Mouse (Mus musculus) layer of hippocampus, postnatal 36 days (tissue): ENCODE data around the gene Otof. TPM values are rescaled to one million over a fixed set of nuclear protein-coding genes. Genes with fewer than 3 reads are reported as not detected.
A peak's percentile ranks its signal among the peaks of the same experiment; 100 is the strongest.

Experiments used
- DNase-seq, 2 experiments: peaks; one replicate each; pipeline ENCODE4 v3.0.0; 2022
- total RNA-seq, 2 experiments: library from RNA; stranded (reverse); gene quantifications; 2 replicates each; pipeline ENCODE4 v1.2.3; 2021

Gene Otof
- total RNA-seq, 2 experiments from 2014 or later = 3.6 TPM

- DNase-seq = peak; percentile 50 to 52
These were observed 38.0 kb downstream of the Otof start for GRCm38 (mm10) chr5:30423572-30424244.

GRCm38 (mm10) chr5:30423121-30423520 lies 38.6 kb downstream of the Otof start:
- no peak for DNase-seq

DNA sequence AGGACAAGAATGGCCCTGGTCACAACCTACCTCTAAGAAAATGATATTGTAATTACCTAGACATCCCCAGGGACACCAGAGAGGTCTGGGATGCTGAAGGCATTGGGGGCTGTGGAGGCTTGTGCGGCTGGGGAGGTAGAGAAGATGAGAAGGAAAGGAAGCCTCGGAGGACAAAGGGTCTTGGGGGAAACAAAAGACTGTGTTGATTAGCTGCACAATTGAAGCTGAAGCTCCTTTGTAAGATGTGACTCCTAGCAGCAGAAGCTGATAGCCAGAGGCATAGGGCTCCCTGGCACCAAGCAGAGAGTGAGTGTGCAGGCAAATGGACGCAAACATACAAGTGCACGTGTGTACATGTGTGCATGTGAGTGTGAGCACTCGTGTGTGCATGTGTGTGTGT lies 45.1 kb downstream of the Otof start:
- DNase-seq = no peak

DNA sequence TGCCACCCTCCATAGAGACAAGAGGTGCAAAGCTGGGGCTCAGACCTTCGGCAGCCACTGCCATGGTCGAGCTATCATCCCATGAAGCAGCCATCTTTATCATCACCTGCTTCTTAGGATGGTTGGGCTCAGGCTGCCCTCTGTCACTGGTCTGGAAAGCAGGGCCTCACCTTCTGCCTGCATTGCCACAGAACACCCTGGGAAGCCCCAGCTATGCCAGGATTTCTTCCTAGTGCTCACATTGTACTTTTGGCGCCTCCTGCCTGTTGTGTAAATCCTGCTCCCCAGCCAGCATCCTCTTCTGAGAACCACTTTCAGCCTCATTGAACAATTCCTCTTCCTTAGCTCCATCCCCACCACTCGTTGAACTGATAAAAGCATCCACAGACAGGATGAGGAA lies 45.9 kb downstream of the Otof start:
- DNase-seq = no peak

- no peak for DNase-seq
These were observed 46.4 kb downstream of the Otof start for GRCm38 (mm10) chr5:30415381-30415780.

GRCm38 (mm10) chr5:30411524-30411923 lies 50.2 kb downstream of the Otof start:
- DNase-seq = no peak

- DNase-seq = no peak
These were observed 54.9 kb downstream of the Otof start for GRCm38 (mm10) chr5:30406876-30407275.

GRCm38 (mm10) chr5:30401165-30401564 lies 60.6 kb downstream of the Otof start:
- no peak for DNase-seq

GRCm38 (mm10) chr5:30400521-30400920 lies 61.2 kb downstream of the Otof start:
- no peak for DNase-seq

DNA sequence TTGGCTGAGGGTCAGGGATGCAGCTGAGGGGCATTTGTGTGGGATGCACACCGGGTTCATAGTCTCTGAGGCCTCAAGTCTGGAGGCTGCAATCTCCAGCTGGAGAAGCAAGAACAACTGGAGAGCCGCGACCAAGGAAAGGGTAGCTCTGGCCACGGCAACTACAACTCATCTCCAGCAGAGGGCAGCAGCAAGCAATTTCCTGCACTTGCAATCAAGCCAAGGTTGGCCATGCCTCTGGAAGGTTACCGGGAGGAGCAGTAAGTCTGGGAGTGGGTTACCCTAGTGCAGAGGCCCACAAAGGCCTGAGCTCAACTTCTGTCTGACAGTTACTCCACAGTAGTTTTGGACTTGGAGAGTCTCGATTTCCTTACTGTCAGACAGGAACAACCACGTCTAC lies 70.3 kb downstream of the Otof start:
- DNase-seq = peak; percentile 60 to 63

GRCm38 (mm10) chr5:30389836-30390235 lies 71.9 kb downstream of the Otof start:
- no peak for DNase-seq

GRCm38 (mm10) chr5:30387726-30388125 lies 74.0 kb downstream of the Otof start:
- DNase-seq = no peak

- DNase-seq = no peak
These were observed 78.9 kb downstream of the Otof start for GRCm38 (mm10) chr5:30382876-30383275.

DNA sequence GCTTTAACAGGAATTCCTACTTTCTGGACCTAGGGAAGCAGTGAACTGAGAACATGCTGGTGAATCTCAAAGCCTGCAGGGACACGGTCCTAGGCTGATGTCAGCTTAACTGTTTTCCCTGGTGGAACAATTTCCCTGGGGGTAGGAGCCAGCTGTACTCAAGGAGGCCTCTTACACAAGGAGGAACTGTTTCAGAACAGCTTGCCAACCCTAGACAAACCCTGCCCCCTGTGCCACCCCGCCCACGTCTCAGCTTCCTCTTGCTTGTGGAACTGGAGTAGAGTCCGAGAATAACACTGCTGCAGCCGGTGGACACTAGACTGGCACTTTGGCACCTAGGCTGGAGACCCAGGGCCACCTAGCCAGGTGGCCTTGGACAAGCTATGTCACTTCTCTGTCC lies 92.3 kb downstream of the Otof start:
- peak; percentile 21 to 29 for DNase-seq

- no peak for DNase-seq
These were observed 94.3 kb downstream of the Otof start for GRCm38 (mm10) chr5:30367405-30367804.

- DNase-seq = no peak
These were observed 103.2 kb downstream of the Otof start for GRCm38 (mm10) chr5:30358436-30359099.

- DNase-seq = no peak
These were observed 105.1 kb downstream of the Otof start for GRCm38 (mm10) chr5:30356647-30357046.

GRCm38 (mm10) chr5:30355559-30356159 lies 106.1 kb downstream of the Otof start:
- no peak for DNase-seq

- DNase-seq = no peak
These were observed 106.6 kb downstream of the Otof start for GRCm38 (mm10) chr5:30355114-30355513.

GRCm38 (mm10) chr5:30353605-30354004 lies 108.1 kb downstream of the Otof start:
- DNase-seq = no peak

- no peak for DNase-seq
These were observed 117.8 kb downstream of the Otof start for GRCm38 (mm10) chr5:30343886-30344285.

DNA sequence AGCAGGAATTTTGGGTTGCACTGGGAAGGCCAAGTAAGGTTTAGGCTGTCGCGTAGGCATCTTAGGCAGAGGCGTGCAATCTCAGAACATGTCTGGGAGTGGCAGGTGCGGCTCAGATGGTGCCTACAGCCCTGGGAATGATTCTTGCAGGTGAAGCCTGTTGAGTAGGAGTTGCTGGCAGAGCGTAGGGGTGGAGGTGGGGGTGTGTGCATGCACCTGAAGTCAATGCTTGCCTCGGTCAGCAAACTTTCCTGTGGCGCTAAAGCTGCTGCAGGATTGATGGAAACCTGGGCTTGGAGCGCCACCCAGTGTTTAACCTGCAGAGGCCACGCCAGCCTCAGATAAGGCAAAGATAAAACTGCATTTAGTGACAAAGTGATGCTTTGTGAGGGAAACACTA lies 118.6 kb downstream of the Otof start:
- DNase-seq = peak; percentile 24 to 49

DNA sequence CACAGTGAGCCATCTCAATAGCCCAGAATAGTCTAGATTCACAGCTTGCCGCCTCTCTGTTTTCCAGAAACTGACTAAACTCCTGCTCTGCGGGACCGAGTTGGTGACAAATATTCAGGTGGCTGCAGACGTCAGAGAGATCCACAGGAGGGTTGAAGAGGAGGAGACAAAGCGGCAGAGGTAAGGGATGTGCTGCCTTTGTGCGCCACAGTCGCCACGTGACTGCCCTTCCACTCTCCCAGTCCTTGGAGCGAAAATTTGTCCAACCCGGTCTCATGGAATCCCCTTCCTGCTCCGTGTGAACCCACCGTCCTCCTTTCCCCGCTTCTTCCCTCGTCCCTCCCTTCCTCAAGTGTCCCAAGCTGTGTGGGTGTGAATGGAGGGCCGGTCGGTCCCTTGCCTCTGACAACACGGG lies 119.1 kb downstream of the Otof start:
- no peak for DNase-seq
